Mouse (Mus musculus): ENCODE measurements around the gene Cyp2b19. TPM values are rescaled to one million over a fixed set of nuclear protein-coding genes. Genes with fewer than 3 reads are reported as not detected.

Cyp2b19 gene
- polyA plus RNA-seq, 1 experiment: 1.3 TPM

GRCm38 (mm10) chr7:26772866-26773586, 16.1 kb downstream of the Cyp2b19 start:
- H3K27ac ChIP-seq (ENCODE audit: control insufficient read depth, insufficient read depth, low read depth, low read length): no peak overlapping the region
- H3K36me3 ChIP-seq (ENCODE audit: control insufficient read depth, insufficient read depth, low read length): no peaks in the 10 kb centered on the region
- no peak overlapping the region for H3K4me3 ChIP-seq (ENCODE audit: control insufficient read depth, low read depth, low read length)
- no peak for TF ChIP-seq POLR2A (IDR thresholded peaks at IDR 0.05; ENCODE audit: control insufficient read depth, low read depth, low read length)
- TF ChIP-seq CTCF (IDR thresholded peaks at IDR 0.05; ENCODE audit: control insufficient read depth, insufficient read depth, insufficient replicate concordance, low read depth, low read length): no peak
- no peaks in the 10 kb centered on the region for H3K4me1 ChIP-seq (ENCODE audit: control insufficient read depth, insufficient read depth, low read length)
- H3K27me3 ChIP-seq (ENCODE audit: control insufficient read depth, insufficient read depth, low read length): no peaks in the 10 kb centered on the region

GRCm38 (mm10) chr7:26775866-26776265, 18.9 kb downstream of the Cyp2b19 start:
- Histone ChIP-seq H3K36me3 (ENCODE audit: control insufficient read depth, insufficient read depth, low read length) (no peaks in the 10 kb centered on the region), H3K27ac (ENCODE audit: control insufficient read depth, insufficient read depth, low read depth, low read length) (no peak overlapping the region), H3K4me1 (ENCODE audit: control insufficient read depth, insufficient read depth, low read length) (no peaks in the 10 kb centered on the region; the same call in 1 of the 2 replicates), H3K27me3 (ENCODE audit: control insufficient read depth, insufficient read depth, low read length) (no peaks in the 10 kb centered on the region), H3K4me3 (ENCODE audit: control insufficient read depth, low read depth, low read length) (no peak overlapping the region)
- TF ChIP-seq POLR2A (IDR thresholded peaks at IDR 0.05; ENCODE audit: control insufficient read depth, low read depth, low read length) (no peak), CTCF (IDR thresholded peaks at IDR 0.05; ENCODE audit: control insufficient read depth, insufficient read depth, insufficient replicate concordance, low read depth, low read length) (peak; percentile 20; the same call in 1 of the 2 replicates)

- Histone ChIP-seq H3K27ac (ENCODE audit: control insufficient read depth, insufficient read depth, low read depth, low read length) (no peak overlapping the region), H3K27me3 (ENCODE audit: control insufficient read depth, insufficient read depth, low read length) (no peaks in the 10 kb centered on the region), H3K4me1 (ENCODE audit: control insufficient read depth, insufficient read depth, low read length) (no peaks in the 10 kb centered on the region; the same call in 1 of the 2 replicates), H3K4me3 (ENCODE audit: control insufficient read depth, low read depth, low read length) (no peak overlapping the region), H3K36me3 (ENCODE audit: control insufficient read depth, insufficient read depth, low read length) (no peaks in the 10 kb centered on the region)
- TF ChIP-seq CTCF (IDR thresholded peaks at IDR 0.05; ENCODE audit: control insufficient read depth, insufficient read depth, insufficient replicate concordance, low read depth, low read length) (no peak), POLR2A (IDR thresholded peaks at IDR 0.05; ENCODE audit: control insufficient read depth, low read depth, low read length) (no peak)
These were observed 20.9 kb downstream of the Cyp2b19 start for GRCm38 (mm10) chr7:26777806-26778205.

GRCm38 (mm10) chr7:26778474-26778873, 21.5 kb downstream of the Cyp2b19 start:
- TF ChIP-seq POLR2A (IDR thresholded peaks at IDR 0.05; ENCODE audit: control insufficient read depth, low read depth, low read length) (no peak), CTCF (IDR thresholded peaks at IDR 0.05; ENCODE audit: control insufficient read depth, insufficient read depth, insufficient replicate concordance, low read depth, low read length) (peak; percentile 23; the same call in 1 of the 2 replicates)
- Histone ChIP-seq H3K4me1 (ENCODE audit: control insufficient read depth, insufficient read depth, low read length) (no peaks in the 10 kb centered on the region; the same call in 1 of the 2 replicates), H3K4me3 (ENCODE audit: control insufficient read depth, low read depth, low read length) (no peak overlapping the region), H3K36me3 (ENCODE audit: control insufficient read depth, insufficient read depth, low read length) (no peaks in the 10 kb centered on the region), H3K27me3 (ENCODE audit: control insufficient read depth, insufficient read depth, low read length) (no peaks in the 10 kb centered on the region), H3K27ac (ENCODE audit: control insufficient read depth, insufficient read depth, low read depth, low read length) (no peak overlapping the region)

- H3K27me3 ChIP-seq (ENCODE audit: control insufficient read depth, insufficient read depth, low read length): no peaks in the 10 kb centered on the region
- TF ChIP-seq POLR2A (IDR thresholded peaks at IDR 0.05; ENCODE audit: control insufficient read depth, low read depth, low read length): no peak
- TF ChIP-seq CTCF (IDR thresholded peaks at IDR 0.05; ENCODE audit: control insufficient read depth, insufficient read depth, insufficient replicate concordance, low read depth, low read length): no peak
- no peak overlapping the region for H3K4me3 ChIP-seq (ENCODE audit: control insufficient read depth, low read depth, low read length)
- H3K4me1 ChIP-seq (ENCODE audit: control insufficient read depth, insufficient read depth, low read length): no peaks in the 10 kb centered on the region; the same call in 1 of the 2 replicates
- no peaks in the 10 kb centered on the region for H3K36me3 ChIP-seq (ENCODE audit: control insufficient read depth, insufficient read depth, low read length)
- no peak overlapping the region for H3K27ac ChIP-seq (ENCODE audit: control insufficient read depth, insufficient read depth, low read depth, low read length)
These were observed 23.0 kb downstream of the Cyp2b19 start for GRCm38 (mm10) chr7:26779799-26780416.

GRCm38 (mm10) chr7:26780510-26780909, 23.6 kb downstream of the Cyp2b19 start:
- Histone ChIP-seq H3K27me3 (ENCODE audit: control insufficient read depth, insufficient read depth, low read length) (no peaks in the 10 kb centered on the region), H3K27ac (ENCODE audit: control insufficient read depth, insufficient read depth, low read depth, low read length) (no peak overlapping the region), H3K4me3 (ENCODE audit: control insufficient read depth, low read depth, low read length) (no peak overlapping the region), H3K4me1 (ENCODE audit: control insufficient read depth, insufficient read depth, low read length) (no peaks in the 10 kb centered on the region; the same call in 1 of the 2 replicates), H3K36me3 (ENCODE audit: control insufficient read depth, insufficient read depth, low read length) (no peaks in the 10 kb centered on the region)
- TF ChIP-seq POLR2A (IDR thresholded peaks at IDR 0.05; ENCODE audit: control insufficient read depth, low read depth, low read length): no peak

- Histone ChIP-seq H3K36me3 (ENCODE audit: control insufficient read depth, insufficient read depth, low read length) (no peaks in the 10 kb centered on the region), H3K4me3 (ENCODE audit: control insufficient read depth, low read depth, low read length) (no peak overlapping the region), H3K27me3 (ENCODE audit: control insufficient read depth, insufficient read depth, low read length) (no peaks in the 10 kb centered on the region), H3K4me1 (ENCODE audit: control insufficient read depth, insufficient read depth, low read length) (no peaks in the 10 kb centered on the region; the same call in 1 of the 2 replicates), H3K27ac (ENCODE audit: control insufficient read depth, insufficient read depth, low read depth, low read length) (no peak overlapping the region)
- TF ChIP-seq CTCF (IDR thresholded peaks at IDR 0.05; ENCODE audit: control insufficient read depth, insufficient read depth, insufficient replicate concordance, low read depth, low read length): no peak
- TF ChIP-seq POLR2A (IDR thresholded peaks at IDR 0.05; ENCODE audit: control insufficient read depth, low read depth, low read length): no peak
These were observed 24.2 kb downstream of the Cyp2b19 start for GRCm38 (mm10) chr7:26780998-26781766.
